Mouse (Mus musculus): Measurements from ENCODE around the gene Tmem51.
A peak's percentile ranks its signal among the peaks of the same experiment; 100 is the strongest.

The Tmem51 gene

DNA sequence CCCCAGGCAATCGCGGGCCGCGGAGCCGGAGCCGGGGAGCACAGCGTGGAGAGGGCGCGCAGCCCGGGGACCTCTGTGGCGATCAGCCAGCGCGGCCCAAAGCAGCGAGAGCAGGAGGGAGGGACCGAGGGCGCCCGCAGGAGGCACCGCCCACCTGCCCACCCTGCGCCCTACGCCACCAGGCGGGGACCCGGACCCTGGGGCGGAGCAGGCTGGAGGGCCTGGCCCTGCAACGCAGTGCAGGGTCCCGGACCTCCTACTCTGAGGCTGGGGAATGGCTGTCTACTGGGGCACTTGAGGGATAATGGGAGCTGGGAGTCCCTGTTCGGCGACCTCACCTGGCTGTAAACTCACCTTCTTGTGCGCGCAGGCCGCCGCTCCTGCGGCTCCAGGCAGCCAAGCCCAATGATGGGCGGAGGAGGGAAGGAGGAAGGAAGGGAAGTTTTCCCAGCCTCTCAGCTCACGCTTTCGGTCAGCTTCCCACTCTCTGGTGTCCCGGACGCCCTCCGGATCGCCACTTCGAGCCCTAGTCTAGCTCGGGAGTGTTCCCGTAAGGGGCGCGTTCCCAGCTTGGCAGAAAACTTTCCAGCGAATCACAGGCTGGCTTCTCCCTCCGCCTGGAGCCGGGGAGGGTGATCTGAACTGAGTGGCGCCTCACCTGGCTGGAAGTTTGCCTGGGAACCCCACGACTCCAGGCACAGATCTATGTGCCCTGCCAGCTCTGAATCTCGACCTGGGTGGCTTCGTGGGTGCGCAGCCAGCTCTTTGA lies at the start of gene Tmem51:
Gene Tmem51 (minus strand): TSS at position 174 of the 769 bp plus-strand sequence.
- no peak for DNase-seq (ENCODE audit: extremely low read depth, low read depth, low spot score)

DNA sequence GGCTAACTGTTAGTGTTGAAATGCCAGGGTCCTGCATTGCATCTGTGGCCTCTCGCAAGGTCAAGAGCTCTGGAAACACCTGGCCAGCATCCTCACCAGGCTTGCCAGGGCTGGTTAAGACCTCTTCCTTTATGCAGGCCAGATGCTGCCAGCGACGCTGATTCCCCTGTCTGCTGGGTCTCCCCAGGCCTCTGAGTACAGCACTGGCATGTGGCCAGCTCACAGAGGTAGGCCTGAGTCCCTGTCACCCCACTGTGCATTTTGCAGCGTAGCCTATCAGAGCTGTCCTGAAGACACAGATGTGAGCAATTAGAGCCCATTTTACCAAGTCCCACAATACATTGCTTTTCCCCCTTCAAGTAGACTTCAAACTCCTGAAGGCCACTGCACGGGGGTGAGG lies 46.1 kb upstream of the Tmem51 start:
- DNase-seq (ENCODE audit: extremely low read depth, low read depth, low spot score), result no peak

DNA sequence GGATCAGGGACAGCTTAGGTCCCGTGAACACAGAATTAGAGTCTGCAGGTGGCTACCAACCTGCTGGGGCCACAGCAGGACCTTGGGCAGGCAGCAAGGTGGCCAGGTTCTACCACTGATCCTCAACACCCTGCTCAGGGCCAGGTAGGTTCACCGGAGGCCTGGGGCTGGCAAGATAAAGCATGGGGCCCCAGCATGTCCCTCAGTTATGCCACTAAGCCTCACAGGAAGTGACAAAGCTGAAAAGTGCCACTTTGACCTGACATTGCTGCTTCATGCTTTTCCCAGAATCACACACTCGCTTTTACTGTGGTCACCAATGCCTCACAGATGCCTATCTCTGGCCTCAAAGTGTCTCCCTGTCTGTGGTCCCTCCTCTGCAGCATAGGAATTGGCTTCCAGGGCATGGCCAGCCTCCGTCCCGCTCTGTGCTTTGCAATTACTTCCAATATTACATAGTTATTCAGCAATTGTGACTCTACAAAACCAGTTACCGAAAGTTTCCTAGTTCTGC lies 43.2 kb upstream of the Tmem51 start:
- DNase-seq (ENCODE audit: extremely low read depth, low read depth, low spot score), result no peak

DNA sequence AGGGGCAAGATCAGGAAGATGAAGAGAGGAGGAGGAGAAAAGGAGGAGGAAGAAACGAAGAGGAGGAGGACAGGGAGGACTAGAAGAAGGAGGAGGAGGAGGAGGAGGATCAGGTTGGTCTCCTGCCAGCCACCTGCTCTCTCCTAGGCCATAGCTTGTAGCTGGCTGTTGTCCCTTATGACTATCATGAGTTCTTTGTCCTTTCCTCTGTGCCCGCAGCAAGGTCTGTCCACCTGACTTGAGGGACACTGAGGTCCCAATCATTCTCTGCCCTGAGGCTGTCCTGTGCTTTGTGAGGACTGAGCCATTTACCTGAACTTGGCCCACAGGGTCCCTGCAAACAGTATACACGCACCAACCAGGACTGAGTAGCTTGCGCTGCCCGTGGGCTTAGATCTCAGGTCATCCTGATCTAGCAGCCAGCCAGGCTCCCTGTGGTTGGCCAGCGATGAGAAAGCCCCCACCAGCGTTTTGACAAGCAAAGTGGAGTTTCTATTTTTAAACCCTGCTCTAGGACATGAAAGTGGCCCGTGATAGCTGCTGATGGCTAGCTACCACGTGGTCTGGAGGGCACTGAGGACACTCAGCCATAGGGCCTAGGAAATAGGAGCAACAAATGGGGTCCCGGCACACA lies 42.7 kb upstream of the Tmem51 start:
- DNase-seq (ENCODE audit: extremely low read depth, low read depth, low spot score), result no peak

DNA sequence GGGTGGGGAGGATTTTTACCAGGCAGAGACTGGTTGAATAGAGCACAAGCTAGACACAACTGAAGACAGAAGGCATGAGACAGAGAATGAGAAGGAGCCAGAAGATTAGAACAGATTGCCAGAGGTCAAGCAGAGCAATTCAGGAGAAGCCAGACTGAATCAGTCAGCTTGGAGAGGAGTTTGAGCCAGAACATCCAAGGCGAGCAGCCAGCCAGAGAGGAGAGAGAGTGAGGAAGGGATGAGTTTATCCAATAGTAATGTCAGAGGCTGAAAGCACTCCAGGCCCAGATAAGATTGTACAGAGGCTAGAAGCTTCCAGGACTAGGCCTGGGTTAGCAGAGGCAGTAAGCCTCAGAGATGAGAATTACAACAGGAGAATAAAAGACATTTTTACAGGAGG lies 37.1 kb upstream of the Tmem51 start:
- DNase-seq (ENCODE audit: extremely low read depth, low read depth, low spot score), result no peak

DNA sequence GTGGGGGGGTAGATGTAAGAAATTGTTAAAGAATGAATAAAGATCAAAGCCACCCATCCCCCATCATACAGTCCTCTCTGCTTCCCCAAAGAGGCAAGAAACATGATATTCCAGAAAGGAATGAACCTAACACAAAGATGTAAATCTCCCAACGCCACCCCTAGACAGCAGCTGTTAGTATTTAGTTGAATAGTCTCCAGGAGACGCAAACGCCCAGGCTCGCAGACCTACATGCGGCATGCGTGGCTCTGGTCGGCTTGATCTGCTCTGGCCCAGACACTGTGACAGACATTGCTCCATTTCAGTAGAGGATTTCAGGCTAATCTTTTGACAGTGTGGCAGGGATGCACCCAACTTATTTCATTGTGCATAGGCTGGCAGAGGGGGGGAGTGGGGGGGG lies 34.4 kb upstream of the Tmem51 start:
- no peak for DNase-seq (ENCODE audit: extremely low read depth, low read depth, low spot score)

DNA sequence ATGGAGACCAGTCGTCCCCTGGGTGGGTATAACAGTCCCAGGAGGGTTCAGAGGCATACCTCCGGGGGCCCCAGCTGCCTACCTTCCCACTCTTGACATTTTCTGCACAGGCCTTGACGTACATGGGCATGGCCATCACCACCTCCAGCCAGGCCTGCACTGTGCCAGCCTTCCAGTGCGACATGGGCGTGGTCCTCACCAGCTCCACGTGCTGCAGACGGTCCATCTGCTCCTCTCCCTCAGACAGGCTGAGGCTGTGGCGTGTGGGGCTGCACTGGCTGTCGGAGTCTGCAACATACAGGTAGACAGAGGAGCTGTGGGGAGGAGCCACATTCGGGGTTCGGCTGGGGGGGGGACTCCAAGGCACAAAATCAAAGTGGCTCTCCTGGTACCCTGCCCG lies 33.9 kb upstream of the Tmem51 start:
- DNase-seq (ENCODE audit: extremely low read depth, low read depth, low spot score), result no peak

DNA sequence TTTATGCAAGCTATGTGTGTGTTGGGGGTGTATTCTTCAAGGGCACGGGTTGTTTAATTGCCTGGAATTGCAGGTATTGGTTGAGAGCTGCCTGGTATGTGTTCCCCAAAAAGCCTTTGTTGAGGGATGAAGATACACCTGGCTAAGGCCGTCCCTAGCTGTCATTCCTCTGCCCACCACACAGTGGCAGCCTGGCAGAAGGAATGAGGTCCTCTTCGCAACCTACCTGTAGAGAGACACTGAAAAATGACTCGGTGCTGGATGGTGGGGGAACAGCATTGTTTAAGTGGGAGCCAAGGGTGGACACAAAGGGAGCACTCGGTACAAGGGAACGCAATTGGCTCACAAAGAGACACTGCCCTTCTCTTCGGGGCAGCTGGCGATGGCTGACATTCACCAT lies 29.2 kb upstream of the Tmem51 start:
- no peak for DNase-seq (ENCODE audit: extremely low read depth, low read depth, low spot score)

DNA sequence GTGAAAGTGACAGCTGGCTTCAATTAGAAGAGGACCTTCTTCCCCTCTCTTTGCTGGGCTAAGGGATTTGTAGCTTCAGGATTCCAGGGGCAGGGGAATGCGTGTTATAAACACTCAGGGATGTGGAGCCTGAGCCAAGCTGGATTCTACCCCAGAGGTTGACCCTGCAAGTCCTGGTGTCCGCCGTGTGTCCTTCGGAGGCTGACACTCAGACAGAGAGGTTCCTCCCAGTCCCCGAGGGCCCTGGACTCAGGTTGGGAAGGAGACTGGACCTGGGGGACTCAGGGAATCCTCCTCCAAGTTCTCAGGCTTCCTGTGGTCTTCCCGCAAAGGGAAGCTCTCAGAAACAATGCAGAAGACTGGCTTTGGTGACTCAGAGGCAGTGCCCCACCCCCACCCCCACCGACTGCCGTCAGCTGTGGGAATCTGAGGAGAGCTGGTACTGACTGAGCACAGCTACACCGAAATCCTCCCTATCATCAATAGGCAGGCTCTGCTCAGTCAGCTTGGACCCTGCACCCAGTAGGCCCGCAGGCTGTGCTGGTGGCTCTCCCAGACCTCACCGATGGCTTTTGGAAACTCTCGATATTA lies 19.1 kb upstream of the Tmem51 start:
- DNase-seq (ENCODE audit: extremely low read depth, low read depth, low spot score), result no peak

DNA sequence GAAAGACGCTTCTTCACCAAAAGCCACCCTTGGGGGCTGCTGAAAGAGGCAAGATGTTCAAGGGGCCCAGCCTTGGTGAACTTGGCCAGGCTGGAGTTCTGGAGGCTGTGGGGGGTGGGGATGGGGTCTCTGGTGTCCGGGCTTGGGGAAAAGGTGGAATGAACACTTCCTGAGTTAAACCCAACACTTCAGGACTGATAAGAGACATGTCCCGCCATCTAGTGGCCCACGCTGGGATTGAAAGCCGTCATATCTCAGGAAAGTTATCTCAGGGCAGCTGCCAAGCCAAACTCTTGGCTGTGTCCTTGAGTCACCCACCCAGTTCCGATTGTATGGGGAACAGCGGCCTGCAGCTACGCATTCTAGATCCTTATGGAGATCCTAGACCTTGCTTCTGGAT lies 14.2 kb upstream of the Tmem51 start:
- no peak for DNase-seq (ENCODE audit: extremely low read depth, low read depth, low spot score)

DNA sequence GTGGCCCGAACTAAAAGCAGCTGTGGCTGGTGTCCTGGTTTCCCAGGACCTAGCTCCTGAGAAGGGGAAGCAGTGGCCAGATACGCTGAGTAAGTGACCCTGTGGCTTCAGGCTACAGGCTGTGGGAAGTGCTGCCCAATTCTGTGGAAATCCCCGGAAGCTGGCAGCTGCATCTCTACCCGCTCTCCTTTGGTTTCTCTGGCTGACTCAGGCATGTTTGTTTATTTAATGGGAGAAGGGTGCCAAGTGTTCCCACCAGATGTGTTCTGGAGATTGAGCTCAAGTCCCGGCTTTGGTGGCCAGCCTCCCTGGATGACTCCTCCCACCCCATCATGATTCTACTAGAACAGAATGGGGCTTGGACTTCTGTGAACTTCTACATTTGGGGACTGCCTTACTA lies 13.8 kb upstream of the Tmem51 start:
- peak; percentile 46 for DNase-seq (ENCODE audit: extremely low read depth, low read depth, low spot score)

DNA sequence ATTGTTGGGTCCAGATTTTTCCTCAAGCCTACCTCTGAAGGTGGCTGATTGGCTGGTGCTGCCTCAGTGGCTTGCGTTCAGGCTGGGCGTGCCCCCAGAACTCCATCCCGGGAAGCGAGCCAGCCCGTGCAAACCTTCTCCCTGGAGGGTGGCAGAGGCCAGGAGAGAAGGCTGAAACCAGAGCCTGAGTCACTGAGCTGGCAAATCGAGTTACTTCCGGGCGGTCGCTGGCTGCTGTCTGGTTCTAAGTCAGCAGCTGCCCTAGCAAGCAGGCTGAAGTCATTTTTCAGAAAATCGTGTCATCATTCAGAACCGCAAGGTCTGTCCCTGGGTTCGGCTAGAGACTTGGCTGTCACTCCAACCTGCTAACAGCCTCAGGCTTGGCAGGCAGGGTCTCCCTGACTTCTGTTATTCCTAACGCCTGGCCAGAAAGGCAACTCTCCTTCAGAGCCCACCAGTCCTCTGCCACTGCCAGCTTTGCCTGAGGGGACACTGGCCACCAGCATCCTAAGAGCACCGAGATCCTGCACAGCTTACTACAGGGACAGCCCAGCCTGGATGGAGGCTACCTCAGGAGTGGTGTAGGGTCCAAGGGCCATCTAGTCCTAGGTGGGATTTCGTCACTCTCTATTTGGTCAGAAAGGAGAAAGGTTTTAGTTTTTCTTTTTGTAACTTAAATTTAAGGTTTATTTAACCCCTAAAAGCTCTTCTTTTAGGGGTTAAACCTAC lies 11.6 kb upstream of the Tmem51 start:
- DNase-seq (ENCODE audit: extremely low read depth, low read depth, low spot score), result no peak

DNA sequence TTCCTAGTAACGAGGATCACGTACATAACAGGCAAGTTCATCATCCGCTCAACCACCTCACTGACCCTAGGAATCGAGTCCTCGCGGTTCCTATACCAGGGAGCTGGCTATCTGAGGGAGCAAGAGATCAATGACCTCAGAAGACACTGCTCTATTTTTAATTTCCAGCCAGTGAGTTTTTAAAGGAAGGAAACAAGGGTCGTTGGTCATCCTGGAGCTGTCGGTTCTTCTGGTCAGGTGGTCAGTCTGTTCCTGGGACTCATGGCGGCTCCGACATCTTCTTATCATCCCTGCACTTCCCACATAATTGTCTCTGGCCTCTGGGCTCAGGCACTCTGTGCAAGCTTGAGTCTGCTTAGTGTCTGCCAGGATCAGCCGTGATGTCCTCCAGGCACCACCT lies 10.3 kb upstream of the Tmem51 start:
- DNase-seq (ENCODE audit: extremely low read depth, low read depth, low spot score), result no peak

DNA sequence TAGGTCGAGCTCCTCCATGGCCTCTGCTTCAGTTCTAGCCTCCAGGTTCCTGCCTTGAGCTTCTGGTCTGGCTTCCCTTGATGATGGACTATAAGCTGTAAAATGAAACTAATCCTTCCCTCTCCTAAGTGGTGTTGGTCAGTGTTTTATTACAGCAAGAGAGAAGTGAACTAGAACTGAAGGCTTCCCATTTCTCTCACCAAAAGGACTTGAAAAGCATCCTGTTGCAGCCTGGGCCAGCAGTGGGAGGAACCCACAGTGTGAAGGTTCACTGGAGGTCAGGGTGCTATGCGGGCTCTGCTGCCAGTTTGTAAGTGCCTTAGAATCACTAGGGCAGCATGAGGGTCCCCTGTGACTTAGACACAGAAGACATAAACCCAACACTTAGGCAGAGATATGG lies 7.0 kb upstream of the Tmem51 start:
- DNase-seq (ENCODE audit: extremely low read depth, low read depth, low spot score), result no peak

DNA sequence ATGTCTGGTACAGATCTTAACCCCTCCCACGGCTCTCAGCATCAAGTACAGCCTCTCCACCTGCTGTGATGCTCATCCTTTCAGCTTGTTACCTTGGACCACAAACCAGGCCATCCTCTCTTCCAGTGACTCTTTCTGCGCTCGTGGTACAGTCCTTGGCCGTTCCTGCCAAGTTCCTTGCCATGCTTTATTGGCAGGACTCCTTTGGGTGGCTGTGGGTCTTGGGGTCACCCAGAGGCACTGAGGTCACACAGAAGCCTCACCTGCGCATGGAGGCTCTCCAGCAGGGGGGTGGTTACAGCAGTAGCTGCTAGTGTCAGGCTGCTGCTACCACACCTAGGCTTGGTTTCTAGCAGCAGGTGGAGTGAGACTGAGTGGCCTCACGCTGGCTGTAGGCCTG lies 5.9 kb upstream of the Tmem51 start:
- DNase-seq (ENCODE audit: extremely low read depth, low read depth, low spot score), result no peak

DNA sequence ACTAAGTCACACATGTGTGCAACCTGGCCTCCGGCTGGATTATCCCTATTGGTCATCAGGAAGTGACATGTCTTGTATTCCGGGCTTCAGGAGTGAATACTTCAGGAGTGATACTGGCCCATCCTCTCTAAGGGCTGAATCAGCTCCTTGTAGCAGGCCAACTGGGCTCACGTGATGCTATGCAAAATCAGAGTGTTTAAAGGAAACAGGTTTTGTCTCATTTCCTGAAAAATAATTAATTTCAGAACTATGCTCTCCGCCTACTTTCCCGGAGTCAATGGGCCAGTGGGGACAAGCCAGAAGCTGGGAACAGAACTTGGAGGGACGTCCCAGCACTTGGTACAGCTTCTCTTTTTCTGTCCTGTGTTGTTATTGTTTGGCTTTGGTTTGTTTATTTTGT lies 4.7 kb upstream of the Tmem51 start:
- DNase-seq (ENCODE audit: extremely low read depth, low read depth, low spot score), result no peak

DNA sequence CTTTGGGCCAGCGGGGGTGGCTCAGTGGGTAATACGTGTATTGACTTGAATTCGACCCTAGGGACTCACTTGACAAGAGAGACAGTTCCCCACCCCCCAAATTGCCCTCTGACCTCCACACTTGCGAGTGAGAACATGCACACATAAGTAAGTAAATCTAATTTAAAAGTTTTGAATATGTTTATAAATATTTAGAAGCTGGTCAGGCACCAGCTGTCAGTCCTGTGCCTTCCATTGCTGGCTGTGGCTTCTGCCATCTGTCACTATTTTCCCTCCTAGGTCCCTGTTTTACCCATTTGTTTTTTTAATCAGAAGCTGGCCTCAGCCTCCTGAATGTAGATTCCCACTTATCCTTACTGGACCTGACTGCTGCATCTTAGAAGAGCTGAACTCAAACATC lies 4.3 kb upstream of the Tmem51 start:
- DNase-seq (ENCODE audit: extremely low read depth, low read depth, low spot score), result no peak

DNA sequence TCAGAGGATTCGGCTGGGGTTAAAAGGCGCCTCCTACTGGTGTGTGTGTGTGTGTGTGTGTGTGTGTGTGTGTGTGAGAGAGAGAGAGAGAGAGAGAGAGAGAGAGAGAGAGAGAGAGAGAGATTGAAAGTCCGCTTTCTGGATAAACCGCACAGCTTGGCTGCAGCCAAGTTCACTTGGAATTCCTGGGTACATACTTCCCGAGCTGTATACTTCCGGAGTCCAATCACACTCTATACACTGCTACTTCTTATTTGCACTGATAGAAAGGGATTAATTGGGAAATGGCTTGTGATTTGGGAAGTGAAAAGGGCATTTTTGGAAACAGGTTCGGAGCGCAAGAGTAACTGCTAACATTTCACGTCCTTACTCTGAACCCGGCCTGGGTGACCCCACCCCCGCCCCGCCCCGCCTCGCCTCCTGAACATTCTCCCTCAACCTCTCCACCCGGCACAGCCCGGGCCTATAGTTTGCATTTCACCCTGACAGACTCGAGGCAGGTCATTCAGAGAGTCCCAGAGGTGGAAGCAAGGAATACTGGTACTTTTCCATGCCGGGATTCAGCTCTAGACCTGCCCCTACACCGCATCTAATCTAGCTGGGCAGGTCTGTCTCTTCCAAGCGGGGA lies 946 bp upstream of the Tmem51 start:
- no peak for DNase-seq (ENCODE audit: extremely low read depth, low read depth, low spot score)

DNA sequence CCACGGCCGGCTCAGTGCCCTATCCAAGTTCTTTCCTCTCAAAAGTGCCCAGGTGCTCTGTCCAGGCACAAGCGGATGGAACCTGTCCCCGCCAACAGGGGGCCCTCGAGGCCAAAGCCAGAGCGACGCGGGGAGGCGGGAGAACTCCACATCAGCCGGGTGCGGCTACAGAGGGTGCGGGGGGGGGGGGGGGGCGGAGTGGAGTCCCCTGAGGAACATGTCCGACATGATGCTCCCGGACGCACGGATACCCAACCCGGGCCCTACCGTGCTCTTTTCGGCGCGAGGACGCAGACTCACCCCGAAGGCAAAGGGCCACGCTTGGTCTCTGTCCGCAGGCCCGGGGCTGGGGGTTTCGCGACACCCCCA lies 358 bp downstream of the Tmem51 start:
- DNase-seq (ENCODE audit: extremely low read depth, low read depth, low spot score), result no peak

DNA sequence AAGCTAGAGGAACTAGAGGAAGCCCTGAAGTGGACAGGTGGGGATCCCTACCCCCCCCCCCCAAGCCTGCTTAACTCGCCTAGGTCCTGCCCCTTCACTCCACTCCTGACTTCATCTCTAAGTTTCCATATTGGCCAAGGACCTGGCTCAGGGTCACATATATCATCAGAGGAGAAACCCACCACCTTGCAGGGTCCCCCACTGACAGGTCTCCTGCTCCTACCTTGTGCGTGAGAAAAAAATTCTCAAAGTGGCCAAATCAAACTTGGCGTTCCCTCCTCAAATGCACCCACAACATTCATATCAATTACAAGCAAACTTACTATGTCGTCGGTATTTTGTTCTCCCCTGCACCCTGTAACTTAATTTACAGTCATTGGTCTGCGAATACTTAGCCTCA lies 911 bp downstream of the Tmem51 start:
- no peak for DNase-seq (ENCODE audit: extremely low read depth, low read depth, low spot score)

DNA sequence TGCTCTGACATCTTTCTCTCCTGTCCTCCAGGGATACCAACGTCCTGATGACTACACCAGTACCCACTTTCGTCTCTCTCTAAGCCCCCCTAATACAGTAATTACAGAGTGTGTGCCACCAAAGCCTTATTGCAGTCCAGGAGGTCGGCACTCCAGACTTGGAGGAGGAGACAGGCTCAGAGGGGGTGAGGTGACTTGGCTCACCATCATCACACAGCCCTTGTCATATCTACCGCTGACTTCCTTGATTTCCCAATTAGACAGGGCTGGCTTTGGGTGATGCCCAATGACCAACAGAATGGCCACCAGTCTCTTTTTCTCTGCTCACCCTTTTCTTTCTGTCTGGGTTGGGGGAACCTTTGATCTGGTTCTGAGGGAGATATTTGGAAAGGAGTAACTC lies 1.4 kb downstream of the Tmem51 start:
- no peak for DNase-seq (ENCODE audit: extremely low read depth, low read depth, low spot score)

Data from fat pad, adult 2 months (tissue).